Mouse (Mus musculus): Measurements from ENCODE around the gene Ltk. TPM values are rescaled to one million over a fixed set of nuclear protein-coding genes. Genes with fewer than 3 reads are reported as not detected.

Gene Ltk
- polyA plus RNA-seq (2021; fragmentation: Nextera tagmentation) = 0.90 and 1.1 TPM in 2 replicates
- long read RNA-seq, experiment 1, partial matches to known transcripts = 0 of 3 reads
- long read RNA-seq, experiment 1, other reads (novel, unspliced or antisense) = 2 of 3 reads
- long read RNA-seq, experiment 2, partial matches to known transcripts = 3 of 8 reads
- long read RNA-seq, experiment 2, other reads (novel, unspliced or antisense) = 4 of 8 reads

GRCm38 (mm10) chr2:119760251-119760650, at the start of gene Ltk:
Gene Ltk (minus strand): TSS chr2:119760431.

GRCm38 (mm10) chr2:119797279-119797783, 37.1 kb upstream of the Ltk start, which contains the start of gene Tyro3:
Gene Tyro3 (plus strand): TSS chr2:119797733.

GRCm38 (mm10) chr2:119787206-119787883, 27.1 kb upstream of the Ltk start, which contains the start of gene Rpap1:
Gene Rpap1 (minus strand): TSS chr2:119787537.

GRCm38 (mm10) chr2:119741581-119742411, 18.4 kb downstream of the Ltk start, which contains the start of gene Itpka:
Gene Itpka (plus strand): TSS chr2:119742337.

Other genes starting within 250 kb of the Ltk start
- gene Exd1, start 212.8 kb downstream of the Ltk start, polyA plus RNA-seq (2021; fragmentation: Nextera tagmentation) = 0.10 and 0.44 TPM in 2 replicates
- gene Chp1, start 212.7 kb downstream of the Ltk start, polyA plus RNA-seq (2021; fragmentation: Nextera tagmentation) = 98.2 and 106 TPM in 2 replicates
- gene Nusap1, start 142.1 kb downstream of the Ltk start, polyA plus RNA-seq (2021; fragmentation: Nextera tagmentation) = 0.33 and 1.1 TPM in 2 replicates
- 0.79 and 0.83 TPM in 2 replicates for gene Oip5, start 142.0 kb downstream of the Ltk start, polyA plus RNA-seq (2021; fragmentation: Nextera tagmentation)
- 40.8 and 41.7 TPM in 2 replicates for gene Ndufaf1, start 97.6 kb downstream of the Ltk start, polyA plus RNA-seq (2021; fragmentation: Nextera tagmentation)
- 53.5 and 55.4 TPM in 2 replicates for gene Rtf1, start 85.4 kb downstream of the Ltk start, polyA plus RNA-seq (2021; fragmentation: Nextera tagmentation)
- 44.6 and 49.4 TPM in 2 replicates for gene Itpka, start 18.1 kb downstream of the Ltk start, polyA plus RNA-seq (2021; fragmentation: Nextera tagmentation)
- 3.8 and 4.6 TPM in 2 replicates for gene Rpap1, start 27.1 kb upstream of the Ltk start, polyA plus RNA-seq (2021; fragmentation: Nextera tagmentation)
- 19.3 TPM in 2 replicates for gene Tyro3, start 37.3 kb upstream of the Ltk start, polyA plus RNA-seq (2021; fragmentation: Nextera tagmentation)
- gene Mga, start 136.8 kb upstream of the Ltk start, polyA plus RNA-seq (2021; fragmentation: Nextera tagmentation) = 7.0 and 9.5 TPM in 2 replicates
- gene Mapkbp1, start 212.3 kb upstream of the Ltk start, polyA plus RNA-seq (2021; fragmentation: Nextera tagmentation) = 2.6 TPM in 2 replicates

Measured in layer of hippocampus, adult 6 months (tissue).